14 mouse cellular contexts compared by ENCODE assay signal in genomic region chr6:137386935-137387334, GRCm38 (mm10).
DNase-seq lines count a peak whose midpoint lies in the region; ATAC-seq and TF ChIP-seq lines count a peak whose summit lies in the region.
"Had no signal": no experiment of that assay in that cellular context is flagged by ENCODE, and none has a peak within 500 bp of the region (broad histone marks: within the 10 kb centered on the region; RNA-seq: fewer than 3 reads in every experiment).

No protein-coding gene starts in this region.

- 0 out of 2 replicates have a peak, but pooled peaks cover 3% of the 10 kb centered on the region for H3K4me1 ChIP-seq in kidney, embryonic 14.5 days (ENCODE audit: control insufficient read depth, insufficient read depth, low read length)
- no peaks in the 10 kb centered on the region for H3K4me1 ChIP-seq in ES-E14 (ENCODE audit: control insufficient read depth in 2 of 2, insufficient read depth in 2 of 2, low read length in 2 of 2, poor library complexity in 1 of 2)

- H3K4me2 ChIP-seq in kidney, embryonic 14.5 days (replicated peaks; ENCODE audit: low read depth, low read length), result no peak overlapping the region
- H3K4me2 ChIP-seq: lung, embryonic 15.5 days; midbrain, embryonic 13.5 days had no signal

- in situ Hi-C loops in ES-E14 (cut with MboI; ENCODE audit: low sequenced_read_pairs in 2 of 2, unreplicated experiment in 2 of 2), result no loop called here

- WGBS in kidney, embryonic 14.5 days, result 58% methylated on average over 4 of the region's 4 CpGs

- H3K4me3 ChIP-seq in kidney, embryonic 14.5 days (ENCODE audit: low read length), result no peak overlapping the region
- H3K4me3 ChIP-seq in ES-E14 (ENCODE audit: insufficient read depth in 1 of 2, low read depth in 1 of 2, low read length in 2 of 2, poor library complexity in 1 of 2, severe bottlenecking in 1 of 2), result no peak overlapping the region
- H3K4me3 ChIP-seq: lung, embryonic 15.5 days; midbrain, embryonic 13.5 days had no signal

- DNase-seq in kidney, postnatal 36 days, result no peak
- peak; percentile 40 for DNase-seq in ES-E14 (ENCODE audit: low read depth, low spot score)
- DNase-seq in induced T-regulatory cell, adult 2 months (ENCODE audit: low read depth), result peak; percentile 2
- DNase-seq in urinary bladder, postnatal 36 days (ENCODE audit: low spot score in 2 of 2), result no peak
- no peak for DNase-seq in spleen, adult 12 weeks (ENCODE audit: low spot score)
- DNase-seq: cerebellum, adult 2 months; kidney, postnatal 14 days; thymus, postnatal 4 days had no signal

- H3K36me3 ChIP-seq in kidney, embryonic 14.5 days (ENCODE audit: control insufficient read depth, insufficient read depth, low read length), result no peaks in the 10 kb centered on the region
- no peaks in the 10 kb centered on the region for H3K36me3 ChIP-seq in ES-E14 (ENCODE audit: control insufficient read depth, insufficient read depth, low read length, poor library complexity, severe bottlenecking)
- H3K36me3 ChIP-seq: lung, embryonic 15.5 days had no signal

- H3K27me3 ChIP-seq in kidney, embryonic 14.5 days (ENCODE audit: control insufficient read depth, insufficient read depth, low read length), result no peaks in the 10 kb centered on the region
- H3K27me3 ChIP-seq: lung, embryonic 15.5 days; midbrain, embryonic 13.5 days had no signal

- H3K9ac ChIP-seq in kidney, embryonic 14.5 days (ENCODE audit: low read depth, low read length), result no peak overlapping the region
- no peak overlapping the region for H3K9ac ChIP-seq in ES-E14 (ENCODE audit: insufficient read depth, low read depth, low read length, poor library complexity, severe bottlenecking)
- H3K9ac ChIP-seq: lung, embryonic 15.5 days; midbrain, embryonic 13.5 days had no signal

- H3K9me3 ChIP-seq in kidney, embryonic 14.5 days (ENCODE audit: control insufficient read depth, low read length), result no peaks in the 10 kb centered on the region
- H3K9me3 ChIP-seq in ES-E14 (ENCODE audit: control insufficient read depth, insufficient read depth, low read depth, low read length), result no peaks in the 10 kb centered on the region
- H3K9me3 ChIP-seq: lung, embryonic 15.5 days; midbrain, embryonic 13.5 days had no signal

- peak; percentile 71; the same call in 1 of the 2 replicates for ATAC-seq in kidney, embryonic 14.5 days (ENCODE audit: low FRiP score, low TSS enrichment)
- ATAC-seq in megakaryocyte progenitor cell, adult 5-6 weeks (replicated peaks; ENCODE audit: poor library complexity), result peak; percentile 82
- ATAC-seq: CD4-positive, CD25-positive, alpha-beta regulatory T cell, adult 4 months; inflammation-experienced regulatory T-cells, adult 6 months; midbrain, embryonic 13.5 days had no signal

- H3K27ac ChIP-seq in kidney, embryonic 14.5 days (ENCODE audit: low read depth, low read length), result no peak overlapping the region
- no peak overlapping the region for H3K27ac ChIP-seq in ES-E14 (ENCODE audit: insufficient read depth, low read depth, low read length, poor library complexity, severe bottlenecking)
- H3K27ac ChIP-seq: lung, embryonic 15.5 days; midbrain, embryonic 13.5 days had no signal

TF ChIP-seq in ES-E14, 5 proteins besides CTCF, POLR2A, EP300 and RAD21:
- TF ChIP-seq ZC3H11A (IDR thresholded peaks at IDR 0.05; ENCODE audit: borderline replicate concordance, low read depth, low read length), result no peak

Comparison
In these comparisons a context has a peak if more than half of its experiments do, and no peak if none do; other contexts are left out.
1. DNase-seq: peak in ES-E14 (single experiment) and induced T-regulatory cell, adult 2 months (single experiment); none in kidney, postnatal 36 days (0 of 2), urinary bladder, postnatal 36 days (0 of 2) and spleen, adult 12 weeks (single experiment).